Mouse (Mus musculus) neural tube, embryonic 12.5 days (tissue): ENCODE measurements around the gene Fam133b. TPM values are rescaled to one million over a fixed set of nuclear protein-coding genes. Genes with fewer than 3 reads are reported as not detected.

Experiments used
- ATAC-seq: fragments of 200-750 bp; cut with Nextera tagmentation; 2 replicates; pipeline ENCODE4 v1.8.0; 2017; ENCODE audit warnings: low read depth, mild to moderate bottlenecking, moderate TSS enrichment, moderate library complexity; ENCODE audit not compliant: low FRiP score
- H3K27ac ChIP-seq: fragments of 300-500 bp; sonication (generic); 2 replicates; pipeline ENCODE4 v1.5.1; 2016
- H3K27me3 ChIP-seq: fragments of 300-500 bp; sonication (generic); replicated peaks from 2 replicates; pipeline ENCODE4 v1.6.1; 2016; ENCODE audit warnings: mild to moderate bottlenecking
- H3K36me3 ChIP-seq: fragments of 300-500 bp; sonication (generic); 2 replicates; pipeline ENCODE4 v1.6.1; 2016; ENCODE audit warnings: mild to moderate bottlenecking
- H3K4me1 ChIP-seq: fragments of 300-500 bp; sonication (generic); 2 replicates; pipeline ENCODE4 v1.6.1; 2016
- H3K4me2 ChIP-seq: fragments of 300-500 bp; sonication (generic); replicated peaks from 2 replicates; pipeline ENCODE4 v1.6.1; 2016; ENCODE audit warnings: mild to moderate bottlenecking
- H3K4me3 ChIP-seq: fragments of 300-500 bp; sonication (generic); 2 replicates; pipeline ENCODE4 v1.5.1; 2016
- H3K9ac ChIP-seq: fragments of 300-500 bp; sonication (generic); 2 replicates; pipeline ENCODE4 v1.6.1; 2016; ENCODE audit warnings: mild to moderate bottlenecking
- H3K9me3 ChIP-seq: fragments of 300-500 bp; sonication (generic); 2 replicates; pipeline ENCODE4 v1.6.1; 2016; ENCODE audit warnings: mild to moderate bottlenecking
- WGBS: fragments of 180-500 bp; shearing (Covaris S2); methylation state at CpG from one replicate; pipeline ENCODE4 v1.1.7; 2016; 5-methylcytosine and 5-hydroxymethylcytosine counted together
- polyA plus RNA-seq: library from polyadenylated mRNA; unstranded; fragments of >200 nt; fragmentation: Nextera tagmentation; extraction: Ambion mirVana; gene quantifications from 2 replicates; pipeline ENCODE4 v1.2.1, GENCODE M21; 2016

Gene Fam133b
- polyA plus RNA-seq, 1 experiment from 2014 or later = 35.1 TPM

DNA sequence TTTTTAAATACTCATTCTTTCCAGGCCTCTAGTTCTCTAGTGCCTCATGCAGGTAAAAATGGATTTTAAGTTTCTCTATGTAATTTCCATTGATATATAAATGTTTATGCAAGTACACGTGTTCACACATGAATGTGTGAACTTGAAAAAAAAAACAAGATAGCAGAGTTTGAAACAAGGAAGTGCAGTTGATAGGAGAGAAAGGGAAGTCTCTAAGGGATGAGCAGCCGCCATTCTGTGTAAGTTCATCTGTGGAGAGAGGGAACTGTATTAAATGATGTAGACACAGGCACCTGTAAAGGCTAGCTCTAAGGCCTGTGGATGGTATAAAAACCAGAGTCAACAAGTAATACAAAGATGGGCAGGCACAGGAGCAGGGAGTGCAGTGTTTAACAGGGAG is 38.1 kb upstream of the Fam133b start:
- WGBS = 82% methylated on average over 2 of the region's 2 CpGs
- H3K36me3 ChIP-seq = no peaks in the 10 kb centered on the region

DNA sequence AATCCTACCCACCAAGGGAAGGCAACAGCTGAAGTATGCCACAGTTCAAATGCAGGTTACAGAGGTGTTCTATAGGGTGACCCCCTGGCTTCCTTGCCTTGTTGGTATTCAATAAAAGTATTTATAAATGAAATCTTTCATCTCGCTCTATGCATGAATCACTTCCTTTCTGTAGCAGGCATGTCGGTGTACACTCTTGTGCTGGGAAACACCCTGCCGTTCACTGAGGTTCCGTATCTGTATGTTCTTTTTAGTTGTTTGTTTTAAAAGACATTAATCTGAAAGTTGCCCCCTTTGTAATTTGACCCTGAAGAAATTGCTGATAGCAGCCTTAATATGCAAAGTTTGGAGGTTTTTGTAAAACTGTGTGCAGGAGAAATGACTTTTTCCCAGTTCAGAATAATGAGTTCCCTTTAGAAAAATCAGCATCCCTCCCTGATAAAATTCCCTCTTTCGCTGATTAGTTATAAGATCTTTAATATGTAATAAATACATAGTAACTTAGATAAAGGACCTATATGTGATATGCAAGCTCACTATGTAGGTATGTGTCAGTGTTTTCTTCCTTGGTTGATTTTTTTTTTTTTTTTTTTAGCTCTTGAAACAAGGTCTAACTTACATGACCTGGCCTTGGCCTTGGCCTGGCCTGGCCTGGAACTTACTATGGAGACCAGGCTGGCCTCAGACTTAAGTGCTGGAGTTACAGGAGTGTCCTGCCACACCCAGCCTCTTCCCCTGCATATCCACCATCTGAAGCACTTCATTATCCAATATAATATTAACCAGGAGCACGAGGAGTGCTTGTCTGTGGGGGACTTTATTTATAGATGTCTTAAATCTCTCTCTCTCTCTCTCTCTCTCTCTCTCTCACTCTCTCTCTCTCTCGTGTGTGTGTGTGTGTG is 34.9 kb upstream of the Fam133b start:
- no peak for ATAC-seq
- no peaks in the 10 kb centered on the region for H3K36me3 ChIP-seq
- no peak overlapping the region for H3K9ac ChIP-seq
- no peak overlapping the region for H3K27ac ChIP-seq
- WGBS = 77% methylated on average over 7 of the region's 7 CpGs
- H3K4me3 ChIP-seq = no peak overlapping the region
- no peaks in the 10 kb centered on the region for H3K27me3 ChIP-seq
- H3K4me1 ChIP-seq = no peaks in the 10 kb centered on the region
- no peaks in the 10 kb centered on the region for H3K9me3 ChIP-seq
- H3K4me2 ChIP-seq = no peak overlapping the region

More for the DNA sequence above, 38.1 kb upstream of the Fam133b start:
- Histone ChIP-seq H3K9ac (no peak overlapping the region), H3K27ac (no peak overlapping the region), H3K27me3 (no peaks in the 10 kb centered on the region), H3K4me3 (no peak overlapping the region), H3K4me1 (peaks cover 10% of the 10 kb centered on the region; the same call in 1 of the 2 replicates), H3K9me3 (no peaks in the 10 kb centered on the region), H3K4me2 (no peak overlapping the region)
- no peak for ATAC-seq

GRCm38 (mm10) chr5:3509503-3509902 is 34.1 kb upstream of the Fam133b start:
- H3K36me3 ChIP-seq = no peaks in the 10 kb centered on the region
- no peak overlapping the region for H3K9ac ChIP-seq
- no peak for ATAC-seq
- H3K4me2 ChIP-seq = no peak overlapping the region
- H3K4me3 ChIP-seq = no peak overlapping the region
- WGBS = 84% methylated on average over 3 of the region's 3 CpGs
- no peak overlapping the region for H3K27ac ChIP-seq
- no peaks in the 10 kb centered on the region for H3K4me1 ChIP-seq
- no peaks in the 10 kb centered on the region for H3K27me3 ChIP-seq
- H3K9me3 ChIP-seq = no peaks in the 10 kb centered on the region

DNA sequence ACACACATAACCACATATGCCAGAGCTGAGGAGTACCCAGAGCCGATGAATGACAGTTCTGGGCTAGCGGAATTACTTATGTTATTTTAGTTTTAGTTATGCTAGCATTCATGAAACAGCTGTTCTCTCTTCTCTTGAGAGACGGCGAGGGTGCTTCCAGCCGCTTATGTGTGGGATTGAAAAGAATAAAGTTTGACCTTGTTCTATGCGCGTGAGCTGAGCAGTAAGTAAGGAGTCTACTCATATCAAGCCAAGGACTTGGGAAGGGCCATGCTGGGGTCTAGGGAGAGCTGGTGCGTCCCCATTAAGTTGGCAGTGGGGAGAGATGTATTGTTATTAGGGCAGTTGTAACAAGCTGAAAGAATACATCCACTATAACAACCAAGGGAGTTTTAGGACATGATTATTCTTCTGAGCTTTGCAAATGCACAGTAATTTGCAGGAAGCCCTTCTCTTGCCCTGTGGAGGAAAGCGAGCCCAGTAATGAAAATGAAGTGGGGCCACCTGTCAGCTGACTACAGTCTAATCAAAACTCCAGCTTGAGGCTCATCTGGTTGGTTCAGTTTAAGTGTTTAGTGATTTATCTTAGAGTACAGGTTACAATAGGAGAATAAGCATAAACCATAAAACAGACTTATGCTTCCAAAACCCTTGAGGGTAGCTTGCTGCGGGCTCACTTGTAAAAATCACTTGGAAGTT is 32.4 kb upstream of the Fam133b start:
- WGBS = 88% methylated on average over 10 of the region's 10 CpGs
- H3K4me1 ChIP-seq = 0 out of 2 replicates have a peak, but pooled peaks cover under 1% of the 10 kb centered on the region
- H3K4me3 ChIP-seq = no peak overlapping the region
- H3K27me3 ChIP-seq = no peaks in the 10 kb centered on the region
- ATAC-seq = no peak
- H3K36me3 ChIP-seq = no peaks in the 10 kb centered on the region
- no peak overlapping the region for H3K4me2 ChIP-seq
- H3K27ac ChIP-seq = no peak overlapping the region
- H3K9ac ChIP-seq = no peak overlapping the region
- no peaks in the 10 kb centered on the region for H3K9me3 ChIP-seq

DNA sequence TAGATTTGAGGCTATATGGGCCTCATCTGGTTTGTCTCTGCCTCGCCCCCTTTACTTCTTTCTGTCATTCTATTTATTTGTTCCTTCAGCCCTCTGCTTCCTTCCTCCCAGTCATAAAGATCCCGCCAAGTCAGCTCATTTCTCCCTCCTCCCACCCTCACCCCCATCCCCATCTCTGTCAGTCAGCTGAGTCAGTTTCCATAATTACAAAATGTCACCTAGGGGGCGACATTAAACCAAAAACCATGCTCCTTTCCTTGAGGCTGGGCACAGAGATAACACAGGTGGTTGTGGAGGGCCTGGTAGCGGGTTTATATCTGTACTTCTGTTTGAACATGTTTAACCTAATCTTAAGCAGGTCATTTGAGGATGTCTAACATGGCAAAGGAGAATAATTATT is 31.0 kb upstream of the Fam133b start:
- H3K36me3 ChIP-seq = no peaks in the 10 kb centered on the region
- H3K27me3 ChIP-seq = no peaks in the 10 kb centered on the region
- ATAC-seq = no peak
- H3K27ac ChIP-seq = no peak overlapping the region
- H3K9me3 ChIP-seq = no peaks in the 10 kb centered on the region
- H3K4me1 ChIP-seq = 0 out of 2 replicates have a peak, but pooled peaks cover 5% of the 10 kb centered on the region
- H3K4me3 ChIP-seq = no peak overlapping the region
- 57% methylated on average over 4 of the region's 4 CpGs for WGBS
- no peak overlapping the region for H3K9ac ChIP-seq
- no peak overlapping the region for H3K4me2 ChIP-seq

DNA sequence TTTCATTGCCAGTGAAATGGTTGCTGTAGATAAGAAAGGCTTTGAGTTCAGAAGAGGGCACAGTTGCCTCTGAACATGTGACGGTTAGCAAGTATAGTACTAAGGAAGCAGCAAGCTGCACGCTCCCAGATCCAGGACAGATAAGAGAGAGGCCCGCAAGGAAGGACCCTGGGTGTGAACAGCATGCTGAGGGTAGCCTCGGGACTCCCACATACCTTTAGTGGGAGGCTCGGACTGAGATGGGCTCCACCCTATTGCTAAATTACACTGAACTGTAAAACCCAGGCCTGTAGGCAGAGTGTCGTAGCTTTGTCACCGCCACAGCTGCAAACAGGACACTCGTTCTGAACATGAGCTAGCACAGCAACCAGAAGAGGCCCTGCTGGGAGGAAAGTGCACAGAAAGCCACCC is 28.7 kb upstream of the Fam133b start:
- 61% methylated on average over 8 of the region's 8 CpGs for WGBS

GRCm38 (mm10) chr5:3515477-3515876 is 28.2 kb upstream of the Fam133b start:
- Histone ChIP-seq H3K4me3 (no peak overlapping the region), H3K36me3 (no peaks in the 10 kb centered on the region), H3K9me3 (no peaks in the 10 kb centered on the region), H3K4me1 (0 out of 2 replicates have a peak, but pooled peaks cover 5% of the 10 kb centered on the region), H3K27ac (no peak overlapping the region), H3K27me3 (no peaks in the 10 kb centered on the region), H3K4me2 (no peak overlapping the region), H3K9ac (no peak overlapping the region)
- WGBS = 90% methylated on average over 9 of the region's 9 CpGs
- ATAC-seq = no peak

More for the DNA sequence above, 28.7 kb upstream of the Fam133b start:
- no peak overlapping the region for H3K9ac ChIP-seq
- no peak for ATAC-seq
- H3K36me3 ChIP-seq = no peaks in the 10 kb centered on the region
- no peak overlapping the region for H3K4me3 ChIP-seq
- no peaks in the 10 kb centered on the region for H3K9me3 ChIP-seq
- H3K4me2 ChIP-seq = no peak overlapping the region
- 0 out of 2 replicates have a peak, but pooled peaks cover 5% of the 10 kb centered on the region for H3K4me1 ChIP-seq
- H3K27ac ChIP-seq = no peak overlapping the region
- H3K27me3 ChIP-seq = no peaks in the 10 kb centered on the region

DNA sequence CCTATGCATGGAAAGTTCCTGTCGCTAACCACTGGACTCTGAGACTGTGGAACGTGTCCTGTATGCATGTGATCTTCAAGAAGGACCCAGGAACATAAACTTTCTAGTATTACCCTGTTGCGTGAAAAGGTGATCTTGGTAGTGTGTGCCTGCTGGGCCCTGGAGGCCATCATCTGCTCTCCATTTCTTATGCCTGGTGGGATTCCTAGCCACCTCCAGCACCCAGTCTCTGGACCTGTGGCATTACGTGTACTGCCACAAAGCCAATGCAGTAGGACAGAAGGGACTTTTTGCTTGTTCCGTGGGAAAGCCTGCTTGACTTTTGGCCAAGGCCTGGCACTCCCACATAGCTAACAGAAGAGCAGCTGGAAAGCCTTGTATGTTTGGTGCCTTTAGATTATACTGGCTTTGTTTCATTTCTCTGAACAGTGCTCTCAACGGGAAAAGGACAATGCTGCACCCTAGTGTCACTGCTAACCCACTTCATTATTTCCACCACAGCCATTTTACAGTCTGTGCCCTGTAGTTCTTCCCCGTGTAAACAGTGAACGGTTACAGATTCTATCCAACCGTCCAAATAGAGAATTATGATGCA is 27.1 kb upstream of the Fam133b start:
- Histone ChIP-seq H3K9ac (no peak overlapping the region), H3K27ac (no peak overlapping the region)

DNA sequence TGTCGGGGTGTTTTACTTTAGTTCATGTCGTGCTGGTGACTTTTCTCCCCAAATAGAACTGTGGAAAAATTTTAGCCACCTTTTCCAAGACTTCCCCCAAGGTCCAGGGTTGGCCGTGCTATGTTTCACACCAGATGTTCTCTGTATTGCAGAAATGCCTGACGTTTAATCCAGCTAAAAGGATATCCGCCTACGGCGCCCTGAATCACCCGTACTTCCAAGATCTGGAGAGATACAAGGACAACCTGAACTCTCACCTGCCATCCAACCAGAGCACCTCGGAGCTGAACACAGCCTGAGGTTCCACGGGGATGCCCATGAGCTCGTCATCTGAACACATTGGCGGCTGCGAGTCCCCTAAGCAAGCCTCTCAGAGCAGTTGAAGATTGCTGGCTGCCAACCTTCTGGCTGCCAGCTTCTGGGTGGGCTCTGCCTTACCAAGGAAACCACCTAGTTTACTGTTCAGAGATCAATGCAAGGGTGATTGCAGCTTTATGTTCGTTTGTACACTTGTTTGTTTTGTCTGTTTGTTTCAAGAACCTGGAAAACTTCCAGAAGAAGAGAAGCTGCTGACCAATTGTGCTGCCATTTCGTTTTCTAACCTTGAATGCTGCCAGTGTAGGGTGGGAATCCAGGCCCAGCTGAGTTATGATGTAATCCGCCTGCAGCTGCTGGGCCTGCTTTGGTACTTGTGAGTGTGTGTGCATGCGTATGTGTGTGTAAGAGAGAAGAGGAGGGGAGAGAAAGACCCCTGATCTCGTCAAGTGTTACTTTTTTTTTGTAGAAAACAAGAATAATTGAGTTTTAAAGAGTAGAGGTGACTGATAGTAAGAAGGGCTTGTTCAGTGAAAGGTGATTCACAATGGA is 22.9 kb upstream of the Fam133b start:
- H3K4me3 ChIP-seq = no peak overlapping the region
- H3K36me3 ChIP-seq = 0 out of 2 replicates have a peak, but pooled peaks cover 3% of the 10 kb centered on the region
- no peak overlapping the region for H3K27ac ChIP-seq
- H3K9me3 ChIP-seq = no peaks in the 10 kb centered on the region
- WGBS = 91% methylated on average over 18 of the region's 18 CpGs
- 0 out of 2 replicates have a peak, but pooled peaks cover 5% of the 10 kb centered on the region for H3K4me1 ChIP-seq
- no peak overlapping the region for H3K9ac ChIP-seq
- H3K27me3 ChIP-seq = no peaks in the 10 kb centered on the region
- no peak overlapping the region for H3K4me2 ChIP-seq
- no peak for ATAC-seq

More for the DNA sequence above, 27.1 kb upstream of the Fam133b start:
- no peak overlapping the region for H3K4me2 ChIP-seq
- WGBS = 72% methylated on average over 9 of the region's 9 CpGs
- no peak overlapping the region for H3K4me3 ChIP-seq
- 0 out of 2 replicates have a peak, but pooled peaks cover 5% of the 10 kb centered on the region for H3K4me1 ChIP-seq
- 0 out of 2 replicates have a peak, but pooled peaks cover 3% of the 10 kb centered on the region for H3K36me3 ChIP-seq
- H3K9me3 ChIP-seq = no peaks in the 10 kb centered on the region
- H3K27me3 ChIP-seq = no peaks in the 10 kb centered on the region
- peak; percentile 32 for ATAC-seq

DNA sequence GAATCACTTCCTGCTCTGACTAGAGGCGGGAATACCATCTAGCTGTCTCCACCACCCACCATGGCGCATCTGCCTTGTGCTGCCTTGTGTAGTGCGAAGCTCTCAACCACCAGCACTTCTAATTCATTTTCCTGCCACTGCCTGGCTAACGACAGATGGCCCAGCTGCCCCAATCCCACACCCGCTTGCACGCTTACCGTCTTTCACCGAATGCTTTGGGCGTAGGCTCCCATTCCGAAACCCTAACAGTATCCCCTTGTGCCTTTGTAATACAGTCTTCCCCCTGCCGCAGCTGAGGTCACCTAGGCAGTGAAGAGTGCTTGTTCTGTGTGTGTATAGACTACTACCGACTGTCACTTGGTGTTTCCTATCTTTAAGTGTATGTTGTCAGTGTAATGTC is 21.9 kb upstream of the Fam133b start:
- 85% methylated on average over 12 of the region's 12 CpGs for WGBS
- Histone ChIP-seq H3K9me3 (no peaks in the 10 kb centered on the region), H3K4me3 (no peak overlapping the region), H3K36me3 (0 out of 2 replicates have a peak, but pooled peaks cover 3% of the 10 kb centered on the region), H3K9ac (no peak overlapping the region), H3K4me2 (no peak overlapping the region), H3K27ac (no peak overlapping the region), H3K27me3 (no peaks in the 10 kb centered on the region), H3K4me1 (0 out of 2 replicates have a peak, but pooled peaks cover under 1% of the 10 kb centered on the region)
- no peak for ATAC-seq

- Histone ChIP-seq H3K4me1 (no peaks in the 10 kb centered on the region), H3K27ac (no peak overlapping the region), H3K9me3 (no peaks in the 10 kb centered on the region), H3K4me2 (no peak overlapping the region), H3K4me3 (no peak overlapping the region), H3K27me3 (no peaks in the 10 kb centered on the region), H3K36me3 (0 out of 2 replicates have a peak, but pooled peaks cover 3% of the 10 kb centered on the region), H3K9ac (no peak overlapping the region)
- 94% methylated on average over 10 of the region's 10 CpGs for WGBS
- ATAC-seq = no peak
Observed at GRCm38 (mm10) chr5:3522826-3523225, 20.8 kb upstream of the Fam133b start.
